Mouse (Mus musculus): ENCODE measurements around the gene Angptl6.

The Angptl6 gene

GRCm38 (mm10) chr9:20886563-20886962 is 7.0 kb upstream of the Angptl6 start:
- DNase-seq (ENCODE audit: low spot score in 2 of 2), result no peak

- DNase-seq (ENCODE audit: low spot score in 2 of 2), result peak in 1 of 2 experiments; percentile 50
These were observed 839 bp downstream of the Angptl6 start for GRCm38 (mm10) chr9:20878710-20879065.

GRCm38 (mm10) chr9:20878041-20878709 is 1.4 kb downstream of the Angptl6 start:
- DNase-seq (ENCODE audit: low spot score in 2 of 2), result peak; percentile 99 to 100

- DNase-seq (ENCODE audit: low spot score in 2 of 2), result no peak
These were observed 2.1 kb downstream of the Angptl6 start for GRCm38 (mm10) chr9:20877118-20878040.

- DNase-seq (ENCODE audit: low spot score in 2 of 2), result no peak
These were observed 3.0 kb downstream of the Angptl6 start for GRCm38 (mm10) chr9:20876318-20877117.

- no peak for DNase-seq (ENCODE audit: low spot score in 2 of 2)
These were observed 4.3 kb downstream of the Angptl6 start for GRCm38 (mm10) chr9:20875021-20875790.

GRCm38 (mm10) chr9:20873521-20873920 is 6.0 kb downstream of the Angptl6 start:
- DNase-seq (ENCODE audit: low spot score in 2 of 2), result no peak

- no peak for DNase-seq (ENCODE audit: low spot score in 2 of 2)
These were observed 6.5 kb downstream of the Angptl6 start for GRCm38 (mm10) chr9:20872991-20873390.

GRCm38 (mm10) chr9:20870211-20871173 is 9.0 kb downstream of the Angptl6 start:
- no peak for DNase-seq (ENCODE audit: low spot score in 2 of 2)

GRCm38 (mm10) chr9:20869246-20869645 is 10.3 kb downstream of the Angptl6 start:
- no peak for DNase-seq (ENCODE audit: low spot score in 2 of 2)

GRCm38 (mm10) chr9:20868448-20869001 is 11.0 kb downstream of the Angptl6 start, which contains the start of gene A230050P20Rik:
TSS of gene A230050P20Rik (plus strand) at chr9:20868642.
- DNase-seq (ENCODE audit: low spot score in 2 of 2), result peak; percentile 51 to 65

GRCm38 (mm10) chr9:20866879-20867278 is 12.6 kb downstream of the Angptl6 start:
- no peak for DNase-seq (ENCODE audit: low spot score in 2 of 2)

- no peak for DNase-seq (ENCODE audit: low spot score in 2 of 2)
These were observed 17.3 kb downstream of the Angptl6 start for GRCm38 (mm10) chr9:20862225-20862624.

GRCm38 (mm10) chr9:20861821-20862220 is 17.7 kb downstream of the Angptl6 start:
- no peak for DNase-seq (ENCODE audit: low spot score in 2 of 2)

GRCm38 (mm10) chr9:20859926-20860325 is 19.6 kb downstream of the Angptl6 start:
- no peak for DNase-seq (ENCODE audit: low spot score in 2 of 2)

GRCm38 (mm10) chr9:20857131-20857530 is 22.4 kb downstream of the Angptl6 start:
- DNase-seq (ENCODE audit: low spot score in 2 of 2), result peak; percentile 43 to 45

GRCm38 (mm10) chr9:20850179-20850578 is 29.3 kb downstream of the Angptl6 start:
- DNase-seq (ENCODE audit: low spot score in 2 of 2), result no peak

GRCm38 (mm10) chr9:20842670-20843069 is 36.9 kb downstream of the Angptl6 start:
- DNase-seq (ENCODE audit: low spot score in 2 of 2), result no peak

- DNase-seq (ENCODE audit: low spot score in 2 of 2), result no peak
These were observed 37.3 kb downstream of the Angptl6 start for GRCm38 (mm10) chr9:20842211-20842610.

GRCm38 (mm10) chr9:20838931-20839330 is 40.6 kb downstream of the Angptl6 start:
- DNase-seq (ENCODE audit: low spot score in 2 of 2), result no peak
